Mouse (Mus musculus) C2C12 (cell line): Measurements from ENCODE around the gene Ddx47. TPM values are rescaled to one million over a fixed set of nuclear protein-coding genes. Genes with fewer than 3 reads are reported as not detected.
A peak's percentile ranks its signal among the peaks of the same experiment; 100 is the strongest.

Experiments used
- H3K27me3 ChIP-seq: one replicate; pipeline ENCODE4 v1.6.1; 2011; ENCODE audit not compliant: control insufficient read depth, insufficient read depth, insufficient read length
- H3K36me3 ChIP-seq: one replicate; pipeline ENCODE4 v1.6.1; 2011; ENCODE audit not compliant: control insufficient read depth, insufficient read depth
- H3K4me3 ChIP-seq: one replicate; pipeline ENCODE4 v1.5.1; 2011; ENCODE audit warnings: mild to moderate bottlenecking, control low read depth; ENCODE audit not compliant: poor library complexity, insufficient read depth, severe bottlenecking
- H3K79me2 ChIP-seq: one replicate; pipeline ENCODE4 v1.6.1; 2011; ENCODE audit not compliant: control insufficient read depth, insufficient read depth
- H3K79me3 ChIP-seq: one replicate; pipeline ENCODE4 v1.6.1; 2011; ENCODE audit warnings: low read depth, control low read depth
- H3ac ChIP-seq: one replicate; pipeline ENCODE3; 2011; ENCODE audit warnings: low read depth; ENCODE audit not compliant: control insufficient read depth, insufficient read length
- CEBPB ChIP-seq: IDR thresholded peaks from one replicate; pipeline ENCODE4 v1.6.1; 2011; ENCODE audit warnings: low read depth, mild to moderate bottlenecking, control low read depth, moderate library complexity
- CTCF ChIP-seq: IDR thresholded peaks from one replicate; pipeline ENCODE4 v1.5.1; 2011; ENCODE audit not compliant: control insufficient read depth, insufficient read depth, insufficient read length
- FOSL1 ChIP-seq: IDR thresholded peaks from one replicate; pipeline ENCODE4 v1.8.0; 2011; ENCODE audit warnings: mild to moderate bottlenecking, low read length; ENCODE audit not compliant: poor library complexity, insufficient read depth, severe bottlenecking
- MAX ChIP-seq: IDR thresholded peaks from one replicate; pipeline ENCODE4 v1.6.1; 2011; ENCODE audit warnings: mild to moderate bottlenecking, control low read depth
- MYOD1 ChIP-seq: IDR thresholded peaks from one replicate; pipeline ENCODE4 v1.6.1; 2011; ENCODE audit warnings: low read depth; ENCODE audit not compliant: control insufficient read depth, insufficient read length
- MYOG ChIP-seq: IDR thresholded peaks from one replicate; pipeline ENCODE4 v1.6.1; 2011; ENCODE audit not compliant: control insufficient read depth, insufficient read length; ENCODE audit errors: extremely low read depth
- USF1 ChIP-seq: IDR thresholded peaks from one replicate; pipeline ENCODE4 v1.6.1; 2011; ENCODE audit warnings: low read depth, mild to moderate bottlenecking, control low read depth, moderate library complexity
- polyA plus RNA-seq: library from polyadenylated mRNA; unstranded; fragments of >200 nt; fragmentation: generic; extraction: Trizol; gene quantifications from one replicate; pipeline ENCODE4 v1.2.1, GENCODE M21; 2012; ENCODE audit warnings: missing spikeins

Ddx47 gene
- polyA plus RNA-seq, 1 experiment = 79.3 TPM

DNA sequence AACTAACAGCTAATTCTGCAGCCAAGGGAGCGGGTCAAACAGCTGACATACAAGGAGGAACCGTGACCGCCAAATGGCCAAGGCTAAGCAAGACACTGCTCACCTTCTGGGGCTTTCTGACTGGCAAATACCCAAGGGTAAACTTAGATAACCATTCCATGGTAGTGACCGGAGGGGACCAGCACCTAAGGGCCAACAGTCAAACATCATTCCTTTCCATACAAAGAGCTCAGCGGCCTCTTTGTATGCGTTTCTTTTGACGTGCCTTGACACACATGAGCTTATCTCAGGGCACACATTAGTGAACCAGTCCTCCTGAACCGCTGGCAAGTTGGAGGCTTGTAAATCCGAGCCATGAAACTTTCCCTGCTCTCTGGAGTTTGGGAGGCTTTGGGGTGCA is 35.9 kb downstream of the Ddx47 start:
- Histone ChIP-seq H3K27me3 (no peaks in the 10 kb centered on the region), H3K4me3 (no peak overlapping the region), H3ac (no peak overlapping the region), H3K79me3 (no peaks in the 10 kb centered on the region), H3K79me2 (no peaks in the 10 kb centered on the region), H3K36me3 (no peaks in the 10 kb centered on the region)
- TF ChIP-seq CTCF (no peak), MYOD1 (no peak), FOSL1 (no peak), USF1 (no peak), MYOG (no peak)

GRCm38 (mm10) chr6:135048509-135048908 is 37.1 kb downstream of the Ddx47 start:
- no peaks in the 10 kb centered on the region for H3K36me3 ChIP-seq
- no peaks in the 10 kb centered on the region for H3K79me3 ChIP-seq
- no peak overlapping the region for H3ac ChIP-seq
- no peaks in the 10 kb centered on the region for H3K79me2 ChIP-seq
- TF ChIP-seq CEBPB (no peak), USF1 (no peak), MAX (no peak), FOSL1 (no peak), CTCF (no peak), MYOG (no peak), MYOD1 (no peak)
- H3K4me3 ChIP-seq = no peak overlapping the region
- H3K27me3 ChIP-seq = no peaks in the 10 kb centered on the region

DNA sequence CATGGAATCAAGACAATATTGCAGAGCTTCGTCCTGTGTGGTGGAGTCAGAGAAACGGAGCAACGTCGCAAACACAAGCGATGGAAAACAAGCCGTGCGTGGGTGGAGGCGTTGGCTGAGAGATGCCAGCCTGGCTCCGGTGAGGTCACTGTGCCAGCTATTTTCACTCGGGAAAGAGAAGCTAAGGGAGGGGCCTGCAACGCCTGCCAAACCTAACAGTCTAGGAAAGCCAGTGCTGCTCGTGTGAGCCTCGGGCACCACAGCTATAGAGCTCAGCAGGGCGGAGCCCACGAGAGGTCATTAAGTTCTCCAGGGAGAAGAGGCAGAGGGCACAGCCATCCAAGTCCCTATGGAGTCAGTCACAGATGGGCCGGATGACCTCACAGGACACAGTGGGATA is 37.5 kb downstream of the Ddx47 start:
- H3ac ChIP-seq = no peak overlapping the region
- TF ChIP-seq MYOD1 = peak; percentile 23
- no peak for TF ChIP-seq USF1
- TF ChIP-seq CTCF = no peak
- no peak for TF ChIP-seq CEBPB
- TF ChIP-seq MAX = peak; percentile 48
- TF ChIP-seq FOSL1 = no peak
- no peak for TF ChIP-seq MYOG

DNA sequence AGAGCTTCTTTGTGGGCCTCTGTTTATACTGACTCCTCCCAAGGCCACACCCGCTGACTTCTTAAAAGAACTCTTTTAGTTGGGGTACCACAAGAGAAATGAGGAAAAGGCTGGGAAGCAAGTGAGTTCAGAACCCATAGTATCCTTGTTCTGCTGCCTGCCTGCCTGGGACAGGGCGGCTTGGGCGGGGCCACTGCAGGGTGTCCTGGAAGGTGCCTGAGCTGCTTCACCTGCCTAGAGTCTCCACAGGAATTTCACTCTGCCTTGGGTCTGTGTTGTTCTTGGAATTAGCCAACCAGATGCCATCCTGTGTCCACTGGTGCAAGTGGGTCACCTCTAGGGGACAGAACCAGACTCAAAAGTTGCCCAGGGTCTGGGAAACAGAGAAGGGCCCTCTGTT is 42.4 kb downstream of the Ddx47 start:
- no peaks in the 10 kb centered on the region for H3K36me3 ChIP-seq
- no peak for TF ChIP-seq CTCF
- no peak for TF ChIP-seq CEBPB
- no peak for TF ChIP-seq MYOD1
- TF ChIP-seq USF1 = no peak
- TF ChIP-seq MYOG = no peak
- no peak for TF ChIP-seq FOSL1
- TF ChIP-seq MAX = no peak
- H3K27me3 ChIP-seq = no peaks in the 10 kb centered on the region
- H3K79me2 ChIP-seq = no peaks in the 10 kb centered on the region
- no peak overlapping the region for H3K4me3 ChIP-seq
- H3ac ChIP-seq = no peak overlapping the region
- no peaks in the 10 kb centered on the region for H3K79me3 ChIP-seq

More for the DNA sequence above, 37.5 kb downstream of the Ddx47 start:
- H3K79me2 ChIP-seq = no peaks in the 10 kb centered on the region
- H3K27me3 ChIP-seq = no peaks in the 10 kb centered on the region
- H3K36me3 ChIP-seq = no peaks in the 10 kb centered on the region
- no peak overlapping the region for H3K4me3 ChIP-seq
- no peaks in the 10 kb centered on the region for H3K79me3 ChIP-seq

- no peaks in the 10 kb centered on the region for H3K79me2 ChIP-seq
- H3ac ChIP-seq = no peak overlapping the region
- TF ChIP-seq USF1 = no peak
- no peak for TF ChIP-seq MYOD1
- TF ChIP-seq MYOG = no peak
- no peak for TF ChIP-seq CEBPB
- TF ChIP-seq MAX = no peak
- no peak for TF ChIP-seq CTCF
- no peak for TF ChIP-seq FOSL1
- H3K79me3 ChIP-seq = no peaks in the 10 kb centered on the region
- no peaks in the 10 kb centered on the region for H3K36me3 ChIP-seq
- H3K27me3 ChIP-seq = no peaks in the 10 kb centered on the region
- H3K4me3 ChIP-seq = no peak overlapping the region
These were observed 44.5 kb downstream of the Ddx47 start for GRCm38 (mm10) chr6:135055882-135056281.

GRCm38 (mm10) chr6:135060728-135061127 is 49.3 kb downstream of the Ddx47 start:
- Histone ChIP-seq H3K79me3 (peaks cover 1% of the 10 kb centered on the region), H3K27me3 (no peaks in the 10 kb centered on the region), H3K79me2 (peaks cover 3% of the 10 kb centered on the region), H3ac (no peak overlapping the region), H3K36me3 (no peaks in the 10 kb centered on the region), H3K4me3 (no peak overlapping the region)
- peak; percentile 55 for TF ChIP-seq MYOD1
- no peak for TF ChIP-seq CEBPB
- peak; percentile 32 for TF ChIP-seq MAX
